Mouse (Mus musculus) lung, embryonic 14.5 days (tissue): ENCODE measurements at regions not wholly inside any gene's neighbourhood (a gene's known extent, or its start where the extent isn't known, plus 50 kb on each side); places are given as distances from the start of the nearest gene placed in this dataset.

ENCODE experiments used
- ATAC-seq: fragments of 200-750 bp; cut with Nextera tagmentation; 2 replicates; pipeline ENCODE4 v1.8.0; 2017; ENCODE audit warnings: mild to moderate bottlenecking, moderate TSS enrichment, moderate library complexity; ENCODE audit not compliant: insufficient read depth
- DNase-seq: peaks from one replicate; pipeline ENCODE4 v3.0.0-alpha.2; 2015
- H3K27ac ChIP-seq: fragments of 300-500 bp; sonication (generic); 2 replicates; pipeline ENCODE4 v1.5.1; 2014; ENCODE audit warnings: low read depth, mild to moderate bottlenecking, moderate library complexity
- H3K27me3 ChIP-seq: fragments of 300-500 bp; sonication (generic); 2 replicates; pipeline ENCODE4 v1.6.1; 2014; ENCODE audit warnings: low read length, control low read depth; ENCODE audit not compliant: insufficient read depth
- H3K36me3 ChIP-seq: fragments of 300-500 bp; sonication (generic); 2 replicates; pipeline ENCODE4 v1.6.1; 2014; ENCODE audit warnings: control low read depth; ENCODE audit not compliant: insufficient read depth
- H3K4me1 ChIP-seq: fragments of 300-500 bp; sonication (generic); 2 replicates; pipeline ENCODE4 v1.6.1; 2014; ENCODE audit warnings: antibody characterized with exemption, control low read depth; ENCODE audit not compliant: insufficient read depth
- H3K4me2 ChIP-seq: fragments of 300-500 bp; sonication (generic); 2 replicates; pipeline ENCODE4 v1.6.1; 2014; ENCODE audit warnings: mild to moderate bottlenecking
- H3K4me3 ChIP-seq: fragments of 300-500 bp; sonication (generic); 2 replicates; pipeline ENCODE4 v1.5.1; 2014; ENCODE audit warnings: low read depth, low read length
- H3K9ac ChIP-seq: fragments of 300-500 bp; sonication (generic); 2 replicates; pipeline ENCODE4 v1.6.1; 2014
- H3K9me3 ChIP-seq: fragments of 300-500 bp; sonication (generic); 2 replicates; pipeline ENCODE4 v1.6.1; 2016; ENCODE audit warnings: low read depth, low read length, control low read depth
- CTCF ChIP-seq: IDR thresholded peaks from 2 replicates; pipeline ENCODE4 v1.5.1; 2016; ENCODE audit warnings: antibody characterized with exemption, low read depth
- WGBS: fragments of 180-500 bp; shearing (Covaris S2); extraction: QIAGEN DNeasy Blood & Tissue Kit; methylation state at CpG from one replicate; pipeline ENCODE4 v1.1.7; 2014; 5-methylcytosine and 5-hydroxymethylcytosine counted together

DNA sequence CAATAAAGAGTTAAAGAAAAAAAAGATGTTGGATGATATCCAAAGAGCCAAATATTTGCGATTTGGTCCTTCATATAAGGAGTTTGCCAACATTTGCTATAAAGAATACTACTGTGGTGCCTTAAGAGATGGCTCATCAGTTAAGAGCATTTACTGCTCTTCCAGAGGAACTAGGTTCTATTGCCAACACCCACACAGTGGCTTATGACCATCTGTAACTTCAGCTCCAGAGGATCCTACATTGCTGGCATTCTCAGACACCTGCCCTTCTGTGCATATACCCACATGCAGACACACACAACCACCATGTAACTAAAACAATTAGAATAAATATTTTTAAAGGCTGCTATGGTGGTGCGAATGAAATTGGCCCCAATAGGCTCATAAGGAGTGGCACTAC is 131.7 kb downstream of the Mex3b start:
- no peak overlapping the region for H3K4me3 ChIP-seq
- no peak overlapping the region for H3K9ac ChIP-seq
- H3K27ac ChIP-seq, result no peak overlapping the region
- no peaks in the 10 kb centered on the region for H3K4me1 ChIP-seq
- H3K4me2 ChIP-seq, result no peak overlapping the region
- H3K9me3 ChIP-seq, result no peaks in the 10 kb centered on the region
- H3K27me3 ChIP-seq, result no peaks in the 10 kb centered on the region
- WGBS, result 60% methylated on average over 2 of the region's 2 CpGs
- DNase-seq (no peak), ATAC-seq (no peak)
- no peaks in the 10 kb centered on the region for H3K36me3 ChIP-seq
- no peak for TF ChIP-seq CTCF

DNA sequence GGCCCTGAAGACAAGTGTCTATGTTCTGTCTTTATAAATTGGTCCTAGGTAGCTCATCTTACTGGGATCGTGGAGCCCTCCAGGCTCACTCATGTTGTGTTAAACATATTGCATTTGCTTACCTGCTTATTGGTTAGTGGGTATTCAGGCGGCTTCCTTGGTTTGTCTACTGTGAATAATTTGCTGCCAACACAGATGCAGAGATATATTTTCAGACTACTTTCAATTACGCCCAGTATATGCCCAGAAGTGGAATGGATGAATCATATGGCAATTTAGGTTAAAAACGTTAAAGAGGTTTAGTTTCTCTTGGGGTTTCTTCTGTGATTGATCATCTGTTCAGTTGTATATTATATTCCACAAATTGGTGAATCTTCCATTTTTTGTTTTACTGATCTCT is 140.4 kb downstream of the Mex3b start:
- Histone ChIP-seq H3K27ac (no peak overlapping the region), H3K27me3 (no peaks in the 10 kb centered on the region), H3K4me1 (no peaks in the 10 kb centered on the region), H3K9ac (no peak overlapping the region), H3K9me3 (no peaks in the 10 kb centered on the region), H3K4me2 (no peak overlapping the region), H3K4me3 (no peak overlapping the region), H3K36me3 (no peaks in the 10 kb centered on the region)
- 74% methylated on average over 4 of the region's 4 CpGs for WGBS
- TF ChIP-seq CTCF, result no peak
- ATAC-seq, result no peak
- DNase-seq, result no peak

GRCm38 (mm10) chr7:83012145-83012544 is 145.0 kb downstream of the Mex3b start:
- H3K27ac ChIP-seq, result no peak overlapping the region
- H3K4me2 ChIP-seq, result no peak overlapping the region
- H3K4me3 ChIP-seq, result no peak overlapping the region
- H3K36me3 ChIP-seq, result no peaks in the 10 kb centered on the region
- DNase-seq (no peak), ATAC-seq (no peak)
- H3K9ac ChIP-seq, result no peak overlapping the region
- H3K27me3 ChIP-seq, result no peaks in the 10 kb centered on the region
- no peaks in the 10 kb centered on the region for H3K4me1 ChIP-seq
- TF ChIP-seq CTCF, result no peak
- H3K9me3 ChIP-seq, result no peaks in the 10 kb centered on the region
- WGBS, result 64% methylated on average over 2 of the region's 2 CpGs

- Histone ChIP-seq H3K9me3 (no peaks in the 10 kb centered on the region), H3K4me1 (no peaks in the 10 kb centered on the region), H3K4me2 (no peak overlapping the region), H3K27ac (no peak overlapping the region), H3K4me3 (no peak overlapping the region), H3K27me3 (no peaks in the 10 kb centered on the region), H3K36me3 (no peaks in the 10 kb centered on the region), H3K9ac (no peak overlapping the region)
- TF ChIP-seq CTCF, result no peak
- WGBS, result 54% methylated on average over 7 of the region's 7 CpGs
- no peak for DNase-seq
- ATAC-seq, result no peak
Measured at GRCm38 (mm10) chr7:83014725-83015690, 147.9 kb downstream of the Mex3b start.

DNA sequence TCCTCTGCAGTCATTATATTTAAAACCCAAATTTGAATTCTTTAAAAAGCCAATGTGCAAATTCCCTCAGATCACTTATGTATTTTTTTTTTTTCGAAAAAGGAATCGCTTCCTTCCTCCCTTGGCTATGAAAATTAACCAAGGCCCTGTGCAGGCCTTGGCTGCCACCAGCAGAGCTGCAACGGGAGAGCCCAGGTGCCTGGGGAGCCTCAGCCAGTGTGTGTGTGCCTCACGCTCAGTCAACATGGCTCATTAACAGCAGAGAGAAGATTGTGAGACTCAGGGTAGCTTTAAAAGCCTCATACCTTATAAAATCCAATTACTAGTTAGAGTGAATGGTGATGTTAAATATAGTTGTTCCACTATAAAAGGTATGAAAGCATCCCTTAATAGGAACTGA is 148.6 kb downstream of the Mex3b start:
- no peaks in the 10 kb centered on the region for H3K9me3 ChIP-seq
- no peak for ATAC-seq
- H3K4me3 ChIP-seq, result no peak overlapping the region
- WGBS, result 43% methylated on average over 4 of the region's 4 CpGs
- no peaks in the 10 kb centered on the region for H3K27me3 ChIP-seq
- H3K4me2 ChIP-seq, result no peak overlapping the region
- H3K27ac ChIP-seq, result no peak overlapping the region
- no peaks in the 10 kb centered on the region for H3K36me3 ChIP-seq
- no peaks in the 10 kb centered on the region for H3K4me1 ChIP-seq
- DNase-seq, result no peak
- no peak overlapping the region for H3K9ac ChIP-seq
- TF ChIP-seq CTCF, result no peak

DNA sequence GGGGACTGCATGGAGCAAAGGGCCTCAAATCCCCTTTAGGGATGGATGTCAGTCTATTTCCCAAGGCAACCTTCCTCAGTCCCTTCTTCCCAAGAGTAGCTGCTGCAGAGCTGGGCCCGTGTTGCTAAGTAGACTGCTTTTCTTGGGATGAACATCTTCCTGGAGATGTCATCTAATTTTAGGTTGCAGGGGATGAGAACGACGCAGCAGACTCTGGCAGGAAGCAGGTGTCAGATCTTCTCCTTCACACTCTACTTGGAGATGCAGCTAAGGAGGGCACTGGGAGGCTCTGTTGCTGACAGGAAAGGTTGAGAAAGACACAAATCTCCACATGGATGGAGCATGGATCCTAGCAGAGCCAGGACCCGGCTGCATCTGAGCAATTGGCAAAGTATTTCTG is 149.4 kb downstream of the Mex3b start:
- Histone ChIP-seq H3K9me3 (no peaks in the 10 kb centered on the region), H3K4me1 (no peaks in the 10 kb centered on the region), H3K27me3 (no peaks in the 10 kb centered on the region), H3K9ac (no peak overlapping the region), H3K4me3 (no peak overlapping the region), H3K36me3 (no peaks in the 10 kb centered on the region), H3K27ac (no peak overlapping the region), H3K4me2 (no peak overlapping the region)
- DNase-seq (no peak), ATAC-seq (no peak)
- 44% methylated on average over 4 of the region's 4 CpGs for WGBS
- TF ChIP-seq CTCF, result no peak

GRCm38 (mm10) chr7:83020584-83020983 is 153.5 kb downstream of the Mex3b start:
- H3K36me3 ChIP-seq, result no peaks in the 10 kb centered on the region
- no peaks in the 10 kb centered on the region for H3K27me3 ChIP-seq
- WGBS, result 82% methylated on average over 2 of the region's 2 CpGs
- DNase-seq (no peak), ATAC-seq (no peak)
- no peaks in the 10 kb centered on the region for H3K9me3 ChIP-seq
- H3K4me1 ChIP-seq, result no peaks in the 10 kb centered on the region
- no peak overlapping the region for H3K4me3 ChIP-seq
- no peak overlapping the region for H3K9ac ChIP-seq
- no peak for TF ChIP-seq CTCF
- H3K4me2 ChIP-seq, result no peak overlapping the region
- no peak overlapping the region for H3K27ac ChIP-seq
